Mouse (Mus musculus) hindbrain, embryonic 11.5 days (tissue): Measurements from ENCODE around the gene Dock4. TPM values are rescaled to one million over a fixed set of nuclear protein-coding genes. Genes with fewer than 3 reads are reported as not detected.

Experiments
- ATAC-seq: fragments of 200-750 bp; cut with Nextera tagmentation; 2 replicates; pipeline ENCODE4 v1.8.0; 2017; ENCODE audit warnings: mild to moderate bottlenecking, moderate TSS enrichment, moderate library complexity; ENCODE audit not compliant: low FRiP score
- DNase-seq: peaks from one replicate; pipeline ENCODE4 v3.0.0-alpha.2; 2015; ENCODE audit warnings: low spot score
- H3K27ac ChIP-seq: fragments of 300-500 bp; sonication (generic); 2 replicates; pipeline ENCODE4 v1.5.1; 2014; ENCODE audit warnings: mild to moderate bottlenecking, low read depth, low read length
- H3K27me3 ChIP-seq: fragments of 300-500 bp; sonication (generic); 2 replicates; pipeline ENCODE4 v1.6.1; 2014; ENCODE audit warnings: mild to moderate bottlenecking, low read length, moderate library complexity, mixed read lengths; ENCODE audit not compliant: control insufficient read depth, insufficient read depth
- H3K36me3 ChIP-seq: fragments of 300-500 bp; sonication (generic); 2 replicates; pipeline ENCODE4 v1.6.1; 2014; ENCODE audit warnings: mild to moderate bottlenecking, low read length, moderate library complexity, mixed read lengths; ENCODE audit not compliant: control insufficient read depth, insufficient read depth
- H3K4me1 ChIP-seq: fragments of 300-500 bp; sonication (generic); replicated peaks from 2 replicates; pipeline ENCODE4 v1.6.1; 2014; ENCODE audit warnings: low read length, mixed read lengths; ENCODE audit not compliant: control insufficient read depth, insufficient read depth
- H3K4me2 ChIP-seq: fragments of 300-500 bp; sonication (generic); replicated peaks from 2 replicates; pipeline ENCODE4 v1.6.1; 2014; ENCODE audit warnings: mild to moderate bottlenecking, low read depth, low read length
- H3K4me3 ChIP-seq: fragments of 300-500 bp; sonication (generic); 2 replicates; pipeline ENCODE4 v1.5.1; 2014; ENCODE audit warnings: low read depth, low read length
- H3K9ac ChIP-seq: fragments of 300-500 bp; sonication (generic); 2 replicates; pipeline ENCODE4 v1.6.1; 2014; ENCODE audit warnings: low read depth, low read length
- H3K9me3 ChIP-seq: fragments of 300-500 bp; sonication (generic); 2 replicates; pipeline ENCODE4 v1.6.1; 2016; ENCODE audit warnings: low read length; ENCODE audit not compliant: control insufficient read depth
- WGBS: fragments of 180-500 bp; shearing (Covaris S2); extraction: QIAGEN DNeasy Blood & Tissue Kit; methylation state at CpG from one replicate; pipeline ENCODE4 v1.1.7; 2014; 5-methylcytosine and 5-hydroxymethylcytosine counted together
- polyA plus RNA-seq: library from polyadenylated mRNA; unstranded; fragments of >200 nt; fragmentation: Nextera tagmentation; extraction: Ambion mirVana; gene quantifications from 2 replicates; pipeline ENCODE4 v1.2.1, GENCODE M21; 2014

Dock4 gene
- polyA plus RNA-seq, 1 experiment from 2014 or later = 29.4 TPM

GRCm38 (mm10) chr12:40691444-40691843 lies 245.7 kb downstream of the Dock4 start:
- 69% methylated on average over 4 of the region's 4 CpGs for WGBS
- ATAC-seq = no peak

GRCm38 (mm10) chr12:40694082-40694721 lies 248.4 kb downstream of the Dock4 start:
- H3K9me3 ChIP-seq = no peaks in the 10 kb centered on the region
- 81% methylated on average over 2 of the region's 2 CpGs for WGBS
- H3K27me3 ChIP-seq = no peaks in the 10 kb centered on the region
- no peak overlapping the region for H3K9ac ChIP-seq
- no peak overlapping the region for H3K4me3 ChIP-seq
- DNase-seq (no peak), ATAC-seq (no peak)
- no peak overlapping the region for H3K4me2 ChIP-seq
- H3K36me3 ChIP-seq = no peaks in the 10 kb centered on the region
- no peak overlapping the region for H3K27ac ChIP-seq
- H3K4me1 ChIP-seq = no peaks in the 10 kb centered on the region

More at GRCm38 (mm10) chr12:40691444-40691843, 245.7 kb downstream of the Dock4 start:
- Histone ChIP-seq H3K9me3 (no peaks in the 10 kb centered on the region), H3K4me1 (no peaks in the 10 kb centered on the region), H3K4me3 (no peak overlapping the region), H3K27ac (no peak overlapping the region), H3K27me3 (no peaks in the 10 kb centered on the region), H3K9ac (no peak overlapping the region), H3K36me3 (no peaks in the 10 kb centered on the region), H3K4me2 (no peak overlapping the region)
- no peak for DNase-seq

- no peak overlapping the region for H3K27ac ChIP-seq
Observed at GRCm38 (mm10) chr12:40698330-40698729, 252.6 kb downstream of the Dock4 start.

GRCm38 (mm10) chr12:40702233-40702792 lies 256.6 kb downstream of the Dock4 start:
- no peaks in the 10 kb centered on the region for H3K4me1 ChIP-seq
- DNase-seq (no peak), ATAC-seq (no peak)
- H3K4me2 ChIP-seq = no peak overlapping the region
- no peak overlapping the region for H3K4me3 ChIP-seq
- H3K9me3 ChIP-seq = no peaks in the 10 kb centered on the region
- H3K9ac ChIP-seq = no peak overlapping the region
- no peaks in the 10 kb centered on the region for H3K36me3 ChIP-seq
- WGBS = 88% methylated on average over 5 of the region's 5 CpGs
- H3K27ac ChIP-seq = no peak overlapping the region
- no peaks in the 10 kb centered on the region for H3K27me3 ChIP-seq

More at GRCm38 (mm10) chr12:40698330-40698729, 252.6 kb downstream of the Dock4 start:
- DNase-seq (no peak), ATAC-seq (no peak)
- Histone ChIP-seq H3K4me2 (no peak overlapping the region), H3K9ac (no peak overlapping the region), H3K27me3 (no peaks in the 10 kb centered on the region), H3K36me3 (no peaks in the 10 kb centered on the region), H3K4me1 (no peaks in the 10 kb centered on the region), H3K9me3 (no peaks in the 10 kb centered on the region), H3K4me3 (no peak overlapping the region)
- 94% methylated on average over 4 of the region's 4 CpGs for WGBS

- Histone ChIP-seq H3K4me3 (no peak overlapping the region), H3K36me3 (no peaks in the 10 kb centered on the region), H3K4me2 (no peak overlapping the region), H3K9me3 (no peaks in the 10 kb centered on the region), H3K27me3 (no peaks in the 10 kb centered on the region), H3K9ac (no peak overlapping the region), H3K27ac (no peak overlapping the region), H3K4me1 (no peaks in the 10 kb centered on the region)
- WGBS = 29% methylated on average over 5 of the region's 5 CpGs
- ATAC-seq = no peak
- no peak for DNase-seq
Observed at GRCm38 (mm10) chr12:40704296-40704695, 258.5 kb downstream of the Dock4 start.

GRCm38 (mm10) chr12:40707108-40707507 lies 261.4 kb downstream of the Dock4 start:
- Histone ChIP-seq H3K4me2 (no peak overlapping the region), H3K27me3 (no peaks in the 10 kb centered on the region), H3K36me3 (no peaks in the 10 kb centered on the region), H3K27ac (no peak overlapping the region), H3K9me3 (no peaks in the 10 kb centered on the region), H3K4me3 (no peak overlapping the region), H3K9ac (no peak overlapping the region), H3K4me1 (no peaks in the 10 kb centered on the region)
- DNase-seq (no peak), ATAC-seq (no peak)
- WGBS = 90% methylated on average over 1 of the region's 1 CpGs

- Histone ChIP-seq H3K9me3 (no peaks in the 10 kb centered on the region), H3K27me3 (no peaks in the 10 kb centered on the region), H3K4me1 (no peaks in the 10 kb centered on the region), H3K36me3 (no peaks in the 10 kb centered on the region), H3K27ac (no peak overlapping the region), H3K9ac (no peak overlapping the region), H3K4me3 (no peak overlapping the region), H3K4me2 (no peak overlapping the region)
- no peak for DNase-seq
- WGBS = 82% methylated on average over 2 of the region's 2 CpGs
- no peak for ATAC-seq
Observed at GRCm38 (mm10) chr12:40709094-40709493, 263.3 kb downstream of the Dock4 start.

GRCm38 (mm10) chr12:40712235-40712634 lies 266.5 kb downstream of the Dock4 start:
- 87% methylated on average over 3 of the region's 3 CpGs for WGBS
- Histone ChIP-seq H3K9ac (no peak overlapping the region), H3K27ac (no peak overlapping the region)

GRCm38 (mm10) chr12:40714288-40714687 lies 268.5 kb downstream of the Dock4 start:
- DNase-seq = no peak

More at GRCm38 (mm10) chr12:40712235-40712634, 266.5 kb downstream of the Dock4 start:
- Histone ChIP-seq H3K4me3 (no peak overlapping the region), H3K4me1 (no peaks in the 10 kb centered on the region), H3K4me2 (no peak overlapping the region), H3K36me3 (no peaks in the 10 kb centered on the region), H3K9me3 (no peaks in the 10 kb centered on the region), H3K27me3 (no peaks in the 10 kb centered on the region)
- ATAC-seq (no peak), DNase-seq (no peak)

More at GRCm38 (mm10) chr12:40714288-40714687, 268.5 kb downstream of the Dock4 start:
- Histone ChIP-seq H3K27me3 (no peaks in the 10 kb centered on the region), H3K9ac (no peak overlapping the region), H3K36me3 (no peaks in the 10 kb centered on the region), H3K4me3 (no peak overlapping the region), H3K9me3 (no peaks in the 10 kb centered on the region), H3K4me2 (no peak overlapping the region), H3K27ac (no peak overlapping the region), H3K4me1 (no peaks in the 10 kb centered on the region)
- ATAC-seq = no peak
- WGBS = 53% methylated on average over 5 of the region's 5 CpGs
